Comparison of ENCODE assay signal across 17 mouse cellular contexts in the genomic region with DNA sequence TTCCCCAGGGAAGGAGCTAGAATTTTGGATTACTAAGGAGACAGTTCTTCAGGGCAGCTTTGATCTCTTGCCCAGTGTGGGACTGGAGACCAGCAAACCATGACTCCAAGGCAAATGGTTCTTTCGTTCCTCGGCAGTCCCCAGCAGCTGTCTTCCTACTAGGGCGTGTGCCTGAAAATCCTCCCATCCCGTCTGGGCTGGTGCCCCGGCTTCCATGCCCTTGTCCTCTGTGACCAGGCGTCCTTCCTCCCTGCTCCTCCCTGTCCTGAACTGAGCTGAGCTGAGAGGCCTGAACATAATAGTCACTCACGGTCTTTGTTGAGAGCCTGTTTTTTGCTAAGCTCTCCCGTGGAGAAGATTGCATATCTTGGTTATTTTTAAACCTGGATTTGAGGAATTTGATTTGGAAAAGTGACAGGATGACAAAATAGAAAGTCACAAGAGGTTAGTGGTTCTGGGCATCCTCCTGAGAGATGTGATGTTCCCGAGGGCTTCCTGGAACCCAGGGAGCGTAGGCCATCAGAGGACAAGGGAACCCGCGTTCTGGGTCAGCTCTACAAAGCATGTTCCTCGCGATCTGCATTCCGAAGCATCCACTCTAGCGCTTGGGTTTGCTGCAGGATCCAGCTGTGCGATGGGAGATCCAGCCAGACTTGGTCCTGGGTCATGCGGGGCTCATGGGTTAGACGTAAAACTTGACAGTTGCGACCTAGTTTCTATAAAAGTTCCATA. TPM values are rescaled to one million over a fixed set of nuclear protein-coding genes. Genes with fewer than 3 reads are reported as not detected.
DNase-seq lines count a peak whose midpoint lies in the region; ATAC-seq and TF ChIP-seq lines count a peak whose summit lies in the region.
"Had no signal": no experiment of that assay in that cellular context is flagged by ENCODE, and none has a peak within 500 bp of the region (broad histone marks: within the 10 kb centered on the region; RNA-seq: fewer than 3 reads in every experiment).

No protein-coding gene starts in this region.

- H3K9ac ChIP-seq in liver, embryonic 12.5 days: no peak overlapping the region
- H3K9ac ChIP-seq: intestine, embryonic 15.5 days; liver, embryonic 14.5 days had no signal

- no peaks in the 10 kb centered on the region for H3K36me3 ChIP-seq in spleen, adult 2 months (ENCODE audit: control insufficient read depth, insufficient read depth, low read length)
- no peaks in the 10 kb centered on the region for H3K36me3 ChIP-seq in liver, embryonic 12.5 days
- H3K36me3 ChIP-seq: hindbrain, embryonic 10.5 days; intestine, embryonic 15.5 days had no signal

- H3K4me2 ChIP-seq in liver, embryonic 12.5 days: no peak overlapping the region
- H3K4me2 ChIP-seq: intestine, embryonic 15.5 days had no signal

- H3K27me3 ChIP-seq in spleen, adult 2 months (ENCODE audit: control insufficient read depth, insufficient read depth, low read length): no peaks in the 10 kb centered on the region
- H3K27me3 ChIP-seq in liver, embryonic 12.5 days (replicated peaks): peaks cover 9% of the 10 kb centered on the region
- H3K27me3 ChIP-seq: intestine, embryonic 15.5 days had no signal

- no peak for ATAC-seq in liver, embryonic 12.5 days
- ATAC-seq in frontal cortex, adult (ENCODE audit: low TSS enrichment): no peak
- ATAC-seq: intestine, embryonic 15.5 days had no signal

- TF ChIP-seq CTCF in spleen, adult 2 months (IDR thresholded peaks at IDR 0.05; ENCODE audit: extremely low read depth, insufficient read depth, insufficient read length, insufficient replicate concordance): no peak

- no peak overlapping the region for H3K4me3 ChIP-seq in spleen, adult 2 months (ENCODE audit: extremely low read depth, insufficient read depth, insufficient read length)
- no peak overlapping the region for H3K4me3 ChIP-seq in liver, embryonic 12.5 days
- H3K4me3 ChIP-seq: hindbrain, embryonic 10.5 days; intestine, embryonic 15.5 days had no signal

- H3K4me1 ChIP-seq in spleen, adult 2 months (ENCODE audit: control insufficient read depth, insufficient read depth, insufficient read length): no peaks in the 10 kb centered on the region
- no peaks in the 10 kb centered on the region for H3K4me1 ChIP-seq in liver, embryonic 12.5 days
- H3K4me1 ChIP-seq: hindbrain, embryonic 10.5 days; intestine, embryonic 15.5 days had no signal

- 0 out of 2 replicates have a peak, but pooled peaks cover 4% of the 10 kb centered on the region for H3K9me3 ChIP-seq in liver, embryonic 12.5 days (replicated peaks)
- H3K9me3 ChIP-seq: intestine, embryonic 15.5 days had no signal

- 0 out of 2 replicates have a peak overlapping the region, but pooled peaks have one; percentile 10 for H3K27ac ChIP-seq in spleen, adult 2 months (ENCODE audit: insufficient read depth, low read length)
- H3K27ac ChIP-seq in liver, embryonic 12.5 days: no peak overlapping the region
- H3K27ac ChIP-seq: hindbrain, embryonic 10.5 days; intestine, embryonic 15.5 days; liver, embryonic 14.5 days; stomach, postnatal 0 days had no signal

- peak; percentile 31 for DNase-seq in adrenal gland, postnatal 10 days
- no peak for DNase-seq in adrenal gland, adult 2 months
- no peak for DNase-seq in spleen, adult 2 months (ENCODE audit: low read depth in 1 of 2, low spot score in 2 of 2)
- DNase-seq in spleen, adult 12 weeks (ENCODE audit: low spot score): no peak
- peak; percentile 63 to 64 for DNase-seq in heart, postnatal 14 days
- peak; percentile 58 for DNase-seq in lung, postnatal 36 days
- DNase-seq: adrenal gland, postnatal 25 days; cerebellum, adult 18-20 months; embryo, embryonic 11 days; layer of hippocampus, adult 9-11 months; left cerebral cortex, postnatal 4 days had no signal

- WGBS in spleen, adult 2 months: 83% methylated on average over 20 of the region's 20 CpGs
- 67% methylated on average over 20 of the region's 20 CpGs for WGBS in liver, embryonic 12.5 days (ENCODE audit: insufficient replicate concordance)

- intact Hi-C loops in heart, postnatal 14 days (cut with DNase I): no loop called here

- no peak for TF ChIP-seq POLR2A in spleen, adult 2 months (IDR thresholded peaks at IDR 0.05; ENCODE audit: low read depth, low read length)

RNA-seq across cellular contexts. Expression of a gene that starts 23.8 kb away (rescaled TPM):
- total RNA-seq in adrenal gland, postnatal 10 days (2021): 100 to 1,000 TPM; 572 to 632 TPM
- total RNA-seq in adrenal gland, adult 2 months (2021): 100 to 1,000 TPM; 333 to 412 TPM
- 26.7 and 38.9 TPM in 2 replicates for polyA plus RNA-seq in adrenal gland, adult 2 months (2012; rRNA removed)
- polyA plus RNA-seq in spleen, adult 2 months (2012; rRNA removed): 17.8 and 18.0 TPM in 2 replicates
- total RNA-seq in heart, postnatal 14 days (2021): 100 to 1,000 TPM; 731 to 790 TPM
- 401 and 406 TPM in 2 replicates for polyA plus RNA-seq in liver, embryonic 12.5 days (2016; fragmentation: Nextera tagmentation; extraction: Ambion mirVana)

RNA-seq across cellular contexts. Expression of a gene that starts 38.0 kb away (rescaled TPM):
- 100 to 1,000 TPM; 323 to 342 TPM for total RNA-seq in adrenal gland, postnatal 10 days (2021)
- total RNA-seq in adrenal gland, adult 2 months (2021): 100 to 1,000 TPM; 312 to 392 TPM
- polyA plus RNA-seq in adrenal gland, adult 2 months (2012; rRNA removed): 140 and 199 TPM in 2 replicates
- polyA plus RNA-seq in spleen, adult 2 months (2012; rRNA removed): 130 and 160 TPM in 2 replicates
- total RNA-seq in heart, postnatal 14 days (2021): 100 to 1,000 TPM; 418 to 433 TPM
- polyA plus RNA-seq in liver, embryonic 12.5 days (2016; fragmentation: Nextera tagmentation; extraction: Ambion mirVana): 208 and 209 TPM in 2 replicates

Comparison
In these comparisons a context has a peak if more than half of its experiments do, and no peak if none do; other contexts are left out.
1. DNase-seq: peak in adrenal gland, postnatal 10 days (single experiment), heart, postnatal 14 days (2 of 2) and lung, postnatal 36 days (single experiment); none in adrenal gland, adult 2 months (single experiment), spleen, adult 2 months (0 of 2) and spleen, adult 12 weeks (single experiment).